Mouse (Mus musculus): ENCODE data around the gene Eif4a1. TPM values are rescaled to one million over a fixed set of nuclear protein-coding genes. Genes with fewer than 3 reads are reported as not detected.

The Eif4a1 gene
- polyA plus RNA-seq, 1 experiment from 2014 or later = 563 TPM

GRCm38 (mm10) chr11:69711082-69711481 is 38.9 kb upstream of the Eif4a1 start:
- Histone ChIP-seq H3K9me3 (ENCODE audit: control insufficient read depth, low read length) (no peaks in the 10 kb centered on the region), H3K4me2 (ENCODE audit: low read length) (no peak overlapping the region), H3K27me3 (replicated peaks; ENCODE audit: control insufficient read depth, insufficient read depth, low read length) (no peaks in the 10 kb centered on the region), H3K36me3 (ENCODE audit: control insufficient read depth, insufficient read depth) (no peaks in the 10 kb centered on the region), H3K4me3 (replicated peaks; ENCODE audit: low read length) (no peak overlapping the region), H3K27ac (ENCODE audit: low read length) (no peak overlapping the region), H3K4me1 (replicated peaks; ENCODE audit: control insufficient read depth, insufficient read depth, low read length) (peaks cover 8% of the 10 kb centered on the region), H3K9ac (replicated peaks; ENCODE audit: low read depth, low read length) (no peak overlapping the region)
- ATAC-seq = no peak
- 83% methylated on average over 2 of the region's 2 CpGs for WGBS

- peaks cover 8% of the 10 kb centered on the region for H3K4me1 ChIP-seq (replicated peaks; ENCODE audit: control insufficient read depth, insufficient read depth, low read length)
- WGBS = 75% methylated on average over 3 of the region's 3 CpGs
Measured at GRCm38 (mm10) chr11:69710470-69710869, 38.2 kb upstream of the Eif4a1 start.

GRCm38 (mm10) chr11:69709554-69710446 is 37.6 kb upstream of the Eif4a1 start:
- 54% methylated on average over 11 of the region's 11 CpGs for WGBS
- no peak for ATAC-seq
- Histone ChIP-seq H3K4me3 (replicated peaks; ENCODE audit: low read length) (no peak overlapping the region), H3K36me3 (ENCODE audit: control insufficient read depth, insufficient read depth) (no peaks in the 10 kb centered on the region), H3K27me3 (replicated peaks; ENCODE audit: control insufficient read depth, insufficient read depth, low read length) (no peaks in the 10 kb centered on the region), H3K9ac (replicated peaks; ENCODE audit: low read depth, low read length) (no peak overlapping the region), H3K4me2 (ENCODE audit: low read length) (no peak overlapping the region), H3K9me3 (ENCODE audit: control insufficient read depth, low read length) (no peaks in the 10 kb centered on the region), H3K27ac (ENCODE audit: low read length) (peak overlapping the region; percentile 28; the same call in 1 of the 2 replicates), H3K4me1 (replicated peaks; ENCODE audit: control insufficient read depth, insufficient read depth, low read length) (peaks cover 8% of the 10 kb centered on the region)

More at GRCm38 (mm10) chr11:69710470-69710869, 38.2 kb upstream of the Eif4a1 start:
- no peaks in the 10 kb centered on the region for H3K36me3 ChIP-seq (ENCODE audit: control insufficient read depth, insufficient read depth)
- H3K9me3 ChIP-seq (ENCODE audit: control insufficient read depth, low read length) = no peaks in the 10 kb centered on the region
- H3K27ac ChIP-seq (ENCODE audit: low read length) = no peak overlapping the region
- no peak overlapping the region for H3K9ac ChIP-seq (replicated peaks; ENCODE audit: low read depth, low read length)
- H3K4me3 ChIP-seq (replicated peaks; ENCODE audit: low read length) = no peak overlapping the region
- ATAC-seq = no peak
- no peak overlapping the region for H3K4me2 ChIP-seq (ENCODE audit: low read length)
- no peaks in the 10 kb centered on the region for H3K27me3 ChIP-seq (replicated peaks; ENCODE audit: control insufficient read depth, insufficient read depth, low read length)

DNA sequence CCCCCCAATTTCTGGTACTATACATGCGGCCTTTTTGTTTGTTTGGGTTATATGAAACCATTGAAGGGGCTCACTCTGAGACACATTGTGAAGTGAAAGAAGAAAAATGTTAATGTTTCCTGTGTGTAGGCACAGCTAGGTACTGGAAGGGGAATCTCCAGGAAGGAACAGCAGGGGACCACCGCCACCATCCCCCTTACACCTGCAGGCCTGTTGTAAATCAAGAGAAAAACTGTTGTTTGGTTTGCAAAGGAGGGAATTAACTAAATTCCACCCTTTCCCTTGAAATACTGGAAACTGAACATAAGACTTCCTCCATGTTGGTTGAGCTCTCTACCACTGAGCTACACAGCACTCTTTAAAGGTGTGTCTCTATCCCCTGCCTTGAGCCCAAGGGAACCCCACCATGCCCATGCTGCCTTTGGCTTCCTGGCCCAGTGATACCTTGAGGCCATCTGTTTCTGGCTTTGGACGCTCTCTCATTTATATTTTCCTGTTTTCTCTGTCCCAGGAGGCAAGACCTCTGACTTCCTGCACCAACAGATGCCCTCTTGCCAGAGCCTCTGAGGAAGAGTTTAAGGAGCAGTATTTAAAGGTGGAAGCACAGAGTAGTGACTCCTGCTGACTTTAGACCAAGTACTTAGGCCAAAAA is 36.5 kb upstream of the Eif4a1 start:
- 77% methylated on average over 3 of the region's 3 CpGs for WGBS
- H3K36me3 ChIP-seq (ENCODE audit: control insufficient read depth, insufficient read depth) = no peaks in the 10 kb centered on the region
- no peak for ATAC-seq
- H3K4me3 ChIP-seq (replicated peaks; ENCODE audit: low read length) = no peak overlapping the region
- H3K27ac ChIP-seq (ENCODE audit: low read length) = no peak overlapping the region
- H3K9me3 ChIP-seq (ENCODE audit: control insufficient read depth, low read length) = no peaks in the 10 kb centered on the region
- H3K27me3 ChIP-seq (replicated peaks; ENCODE audit: control insufficient read depth, insufficient read depth, low read length) = no peaks in the 10 kb centered on the region
- no peak overlapping the region for H3K4me2 ChIP-seq (ENCODE audit: low read length)
- H3K9ac ChIP-seq (replicated peaks; ENCODE audit: low read depth, low read length) = no peak overlapping the region
- peaks cover 8% of the 10 kb centered on the region for H3K4me1 ChIP-seq (replicated peaks; ENCODE audit: control insufficient read depth, insufficient read depth, low read length)

DNA sequence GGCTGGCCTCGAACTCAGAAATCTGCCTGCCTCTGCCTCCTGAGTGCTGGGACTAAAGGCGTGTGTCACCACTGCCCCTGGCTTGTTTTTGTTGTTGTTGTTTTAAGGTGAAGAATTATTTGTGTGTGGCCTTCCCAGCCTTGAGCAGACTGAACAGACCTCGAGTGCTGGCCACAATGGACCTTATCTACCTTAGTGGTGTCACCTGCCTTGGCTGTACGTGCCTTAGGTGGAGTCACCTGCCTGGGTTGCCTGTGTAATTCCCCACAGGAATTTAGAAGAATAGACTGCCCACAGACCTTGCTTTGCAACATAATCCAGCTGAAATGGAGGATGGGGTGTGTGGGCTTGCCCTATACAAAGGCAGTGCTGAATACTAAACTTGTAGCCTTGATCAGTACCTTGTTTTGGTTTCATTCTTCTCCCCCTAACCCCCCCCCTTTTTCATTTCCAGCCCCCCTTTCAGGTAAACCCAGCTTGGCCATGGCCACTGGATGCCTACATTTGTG is 35.7 kb upstream of the Eif4a1 start:
- WGBS = 81% methylated on average over 4 of the region's 4 CpGs
- Histone ChIP-seq H3K36me3 (ENCODE audit: control insufficient read depth, insufficient read depth) (no peaks in the 10 kb centered on the region), H3K9ac (replicated peaks; ENCODE audit: low read depth, low read length) (no peak overlapping the region), H3K4me3 (replicated peaks; ENCODE audit: low read length) (no peak overlapping the region), H3K9me3 (ENCODE audit: control insufficient read depth, low read length) (no peaks in the 10 kb centered on the region), H3K27me3 (replicated peaks; ENCODE audit: control insufficient read depth, insufficient read depth, low read length) (no peaks in the 10 kb centered on the region), H3K27ac (ENCODE audit: low read length) (no peak overlapping the region), H3K4me2 (ENCODE audit: low read length) (no peak overlapping the region), H3K4me1 (replicated peaks; ENCODE audit: control insufficient read depth, insufficient read depth, low read length) (peaks cover 8% of the 10 kb centered on the region)
- no peak for ATAC-seq

GRCm38 (mm10) chr11:69707480-69707847 is 35.2 kb upstream of the Eif4a1 start:
- WGBS = 90% methylated on average over 4 of the region's 4 CpGs
- ATAC-seq = no peak
- no peaks in the 10 kb centered on the region for H3K9me3 ChIP-seq (ENCODE audit: control insufficient read depth, low read length)
- no peaks in the 10 kb centered on the region for H3K36me3 ChIP-seq (ENCODE audit: control insufficient read depth, insufficient read depth)
- no peaks in the 10 kb centered on the region for H3K27me3 ChIP-seq (replicated peaks; ENCODE audit: control insufficient read depth, insufficient read depth, low read length)
- H3K4me1 ChIP-seq (replicated peaks; ENCODE audit: control insufficient read depth, insufficient read depth, low read length) = peaks cover 8% of the 10 kb centered on the region
- H3K4me3 ChIP-seq (replicated peaks; ENCODE audit: low read length) = no peak overlapping the region
- no peak overlapping the region for H3K27ac ChIP-seq (ENCODE audit: low read length)
- H3K4me2 ChIP-seq (ENCODE audit: low read length) = no peak overlapping the region
- no peak overlapping the region for H3K9ac ChIP-seq (replicated peaks; ENCODE audit: low read depth, low read length)

DNA sequence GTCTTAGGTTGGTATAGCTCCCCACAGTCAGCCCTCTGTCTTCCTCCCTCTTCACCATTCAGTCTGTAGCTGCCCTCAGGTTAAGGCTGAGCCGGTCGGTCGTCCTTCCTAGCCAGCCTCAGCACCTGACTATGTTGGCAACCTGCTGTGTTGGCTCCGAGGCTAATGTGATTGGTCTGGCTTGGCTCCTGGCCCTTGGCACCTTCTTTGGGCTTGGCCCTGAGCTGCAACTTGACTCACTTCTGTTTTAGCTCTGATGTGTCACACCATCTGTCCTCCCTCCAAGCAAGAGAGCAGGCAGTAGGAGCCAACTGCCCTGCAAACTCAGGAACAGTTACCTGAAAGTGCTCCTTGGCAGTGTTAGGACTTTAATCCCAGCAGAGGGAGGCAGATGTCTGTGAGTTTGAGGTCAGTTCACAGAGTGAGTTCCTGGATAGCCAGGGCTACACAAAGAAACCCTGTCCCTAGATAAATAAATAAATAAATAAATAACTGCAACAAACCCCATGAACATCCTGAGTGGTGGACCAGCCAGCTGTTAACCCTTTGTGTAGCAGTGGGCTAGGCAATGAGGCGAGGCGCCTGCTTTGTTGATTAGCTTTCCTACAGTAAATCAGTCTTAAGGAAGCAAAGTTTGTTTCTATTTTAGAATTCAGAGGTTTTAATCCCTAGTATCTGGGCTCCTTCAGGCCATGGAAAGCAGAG is 34.7 kb upstream of the Eif4a1 start:
- H3K27ac ChIP-seq (ENCODE audit: low read length) = no peak overlapping the region
- H3K27me3 ChIP-seq (replicated peaks; ENCODE audit: control insufficient read depth, insufficient read depth, low read length) = no peaks in the 10 kb centered on the region
- 36% methylated on average over 6 of the region's 6 CpGs for WGBS
- H3K4me1 ChIP-seq (replicated peaks; ENCODE audit: control insufficient read depth, insufficient read depth, low read length) = peaks cover 8% of the 10 kb centered on the region
- no peak overlapping the region for H3K4me3 ChIP-seq (replicated peaks; ENCODE audit: low read length)
- no peaks in the 10 kb centered on the region for H3K36me3 ChIP-seq (ENCODE audit: control insufficient read depth, insufficient read depth)
- peak; percentile 31; the same call in 1 of the 2 replicates for ATAC-seq
- H3K9me3 ChIP-seq (ENCODE audit: control insufficient read depth, low read length) = no peaks in the 10 kb centered on the region
- H3K4me2 ChIP-seq (ENCODE audit: low read length) = no peak overlapping the region
- H3K9ac ChIP-seq (replicated peaks; ENCODE audit: low read depth, low read length) = no peak overlapping the region; the same call in 1 of the 2 replicates

GRCm38 (mm10) chr11:69704613-69705010 is 32.4 kb upstream of the Eif4a1 start:
- peaks cover 5% of the 10 kb centered on the region; the same call in 1 of the 2 replicates for H3K4me1 ChIP-seq (replicated peaks; ENCODE audit: control insufficient read depth, insufficient read depth, low read length)
- no peak overlapping the region for H3K4me2 ChIP-seq (ENCODE audit: low read length)
- H3K4me3 ChIP-seq (replicated peaks; ENCODE audit: low read length) = no peak overlapping the region
- 46% methylated on average over 2 of the region's 2 CpGs for WGBS
- H3K9ac ChIP-seq (replicated peaks; ENCODE audit: low read depth, low read length) = no peak overlapping the region
- H3K36me3 ChIP-seq (ENCODE audit: control insufficient read depth, insufficient read depth) = no peaks in the 10 kb centered on the region
- no peak for ATAC-seq
- H3K27ac ChIP-seq (ENCODE audit: low read length) = no peak overlapping the region
- no peaks in the 10 kb centered on the region for H3K9me3 ChIP-seq (ENCODE audit: control insufficient read depth, low read length)
- H3K27me3 ChIP-seq (replicated peaks; ENCODE audit: control insufficient read depth, insufficient read depth, low read length) = no peaks in the 10 kb centered on the region
